Mouse (Mus musculus) lung, embryonic 15.5 days (tissue): ENCODE results near the gene Pld1. TPM values are rescaled to one million over a fixed set of nuclear protein-coding genes. Genes with fewer than 3 reads are reported as not detected.

ENCODE experiments used
- ATAC-seq: fragments of 200-750 bp; cut with Nextera tagmentation; 2 replicates; pipeline ENCODE4 v1.8.0; 2017; ENCODE audit warnings: moderate number of reproducible peaks, borderline replicate concordance; ENCODE audit not compliant: low FRiP score, low TSS enrichment; ENCODE audit errors: extremely low read depth
- H3K27ac ChIP-seq: fragments of 300-500 bp; sonication (generic); 2 replicates; pipeline ENCODE4 v1.5.1; 2015; ENCODE audit warnings: moderate library complexity, mild to moderate bottlenecking, inconsistent platforms
- H3K27me3 ChIP-seq: fragments of 300-500 bp; sonication (generic); 2 replicates; pipeline ENCODE4 v1.6.1; 2015; ENCODE audit warnings: inconsistent platforms
- H3K36me3 ChIP-seq: fragments of 300-500 bp; sonication (generic); 2 replicates; pipeline ENCODE4 v1.6.1; 2015; ENCODE audit warnings: inconsistent platforms
- H3K4me1 ChIP-seq: fragments of 300-500 bp; sonication (generic); 2 replicates; pipeline ENCODE4 v1.6.1; 2015; ENCODE audit warnings: inconsistent platforms
- H3K4me2 ChIP-seq: fragments of 300-500 bp; sonication (generic); 2 replicates; pipeline ENCODE4 v1.6.1; 2015; ENCODE audit warnings: inconsistent platforms, mild to moderate bottlenecking, moderate library complexity
- H3K4me3 ChIP-seq: fragments of 300-500 bp; sonication (generic); 2 replicates; pipeline ENCODE4 v1.5.1; 2015; ENCODE audit warnings: mild to moderate bottlenecking, inconsistent platforms
- H3K9ac ChIP-seq: fragments of 300-500 bp; sonication (generic); 2 replicates; pipeline ENCODE4 v1.6.1; 2015; ENCODE audit warnings: inconsistent platforms
- H3K9me3 ChIP-seq: fragments of 300-500 bp; sonication (generic); 2 replicates; pipeline ENCODE4 v1.6.1; 2016; ENCODE audit warnings: inconsistent platforms
- WGBS: fragments of 180-500 bp; shearing (Covaris S2); methylation state at CpG from one replicate; pipeline ENCODE4 v1.1.7; 2015; 5-methylcytosine and 5-hydroxymethylcytosine counted together
- polyA plus RNA-seq: library from polyadenylated mRNA; unstranded; fragments of >200 nt; fragmentation: Nextera tagmentation; extraction: Ambion mirVana; gene quantifications from 2 replicates; pipeline ENCODE4 v1.2.1, GENCODE M21; 2015

The Pld1 gene
- polyA plus RNA-seq, 1 experiment from 2014 or later, result 9.0 TPM

GRCm38 (mm10) chr3:28033898-28034297 lies 95.4 kb downstream of the Pld1 start:
- H3K27ac ChIP-seq, result no peak overlapping the region
- no peaks in the 10 kb centered on the region for H3K9me3 ChIP-seq
- no peak overlapping the region for H3K4me2 ChIP-seq
- 85% methylated on average over 3 of the region's 3 CpGs for WGBS
- H3K9ac ChIP-seq, result no peak overlapping the region
- no peak for ATAC-seq
- H3K27me3 ChIP-seq, result no peaks in the 10 kb centered on the region
- H3K4me1 ChIP-seq, result 0 out of 2 replicates have a peak, but pooled peaks cover 14% of the 10 kb centered on the region
- no peak overlapping the region for H3K4me3 ChIP-seq
- H3K36me3 ChIP-seq, result no peaks in the 10 kb centered on the region

GRCm38 (mm10) chr3:28034707-28035333 lies 96.3 kb downstream of the Pld1 start:
- no peak overlapping the region for H3K27ac ChIP-seq
- H3K4me2 ChIP-seq, result no peak overlapping the region
- no peaks in the 10 kb centered on the region for H3K36me3 ChIP-seq
- H3K9ac ChIP-seq, result no peak overlapping the region
- WGBS, result 65% methylated on average over 5 of the region's 5 CpGs
- no peak overlapping the region for H3K4me3 ChIP-seq
- H3K9me3 ChIP-seq, result no peaks in the 10 kb centered on the region
- H3K27me3 ChIP-seq, result no peaks in the 10 kb centered on the region
- H3K4me1 ChIP-seq, result peaks cover 14% of the 10 kb centered on the region; the same call in 1 of the 2 replicates
- no peak for ATAC-seq

GRCm38 (mm10) chr3:28037320-28037932 lies 98.9 kb downstream of the Pld1 start:
- WGBS, result 55% methylated on average over 8 of the region's 8 CpGs
- ATAC-seq, result no peak

GRCm38 (mm10) chr3:28038106-28038505 lies 99.6 kb downstream of the Pld1 start:
- H3K4me2 ChIP-seq, result no peak overlapping the region
- H3K9me3 ChIP-seq, result no peaks in the 10 kb centered on the region
- H3K27me3 ChIP-seq, result no peaks in the 10 kb centered on the region
- ATAC-seq, result no peak
- H3K4me3 ChIP-seq, result no peak overlapping the region
- peaks cover 7% of the 10 kb centered on the region; the same call in 1 of the 2 replicates for H3K4me1 ChIP-seq
- peaks cover 4% of the 10 kb centered on the region; the same call in 1 of the 2 replicates for H3K36me3 ChIP-seq
- WGBS, result 47% methylated on average over 2 of the region's 2 CpGs
- H3K27ac ChIP-seq, result 0 out of 2 replicates have a peak overlapping the region, but pooled peaks have one; percentile 0
- no peak overlapping the region for H3K9ac ChIP-seq

More at GRCm38 (mm10) chr3:28037320-28037932, 98.9 kb downstream of the Pld1 start:
- Histone ChIP-seq H3K27ac (no peak overlapping the region), H3K9me3 (no peaks in the 10 kb centered on the region), H3K4me1 (peaks cover 7% of the 10 kb centered on the region; the same call in 1 of the 2 replicates), H3K27me3 (no peaks in the 10 kb centered on the region), H3K4me2 (no peak overlapping the region), H3K4me3 (no peak overlapping the region), H3K9ac (no peak overlapping the region), H3K36me3 (peaks cover 4% of the 10 kb centered on the region; the same call in 1 of the 2 replicates)

GRCm38 (mm10) chr3:28039760-28040159 lies 101.3 kb downstream of the Pld1 start:
- H3K9ac ChIP-seq, result no peak overlapping the region
- H3K27me3 ChIP-seq, result no peaks in the 10 kb centered on the region
- no peak overlapping the region for H3K4me3 ChIP-seq
- ATAC-seq, result no peak
- no peak overlapping the region for H3K27ac ChIP-seq
- WGBS, result 18% methylated on average over 1 of the region's 1 CpGs
- peaks cover 4% of the 10 kb centered on the region; the same call in 1 of the 2 replicates for H3K36me3 ChIP-seq
- no peak overlapping the region for H3K4me2 ChIP-seq
- peaks cover 7% of the 10 kb centered on the region; the same call in 1 of the 2 replicates for H3K4me1 ChIP-seq
- no peaks in the 10 kb centered on the region for H3K9me3 ChIP-seq

GRCm38 (mm10) chr3:28041236-28041635 lies 102.7 kb downstream of the Pld1 start:
- H3K9me3 ChIP-seq, result no peaks in the 10 kb centered on the region
- peaks cover 3% of the 10 kb centered on the region; the same call in 1 of the 2 replicates for H3K4me1 ChIP-seq
- H3K4me2 ChIP-seq, result no peak overlapping the region
- no peak overlapping the region for H3K9ac ChIP-seq
- peaks cover 4% of the 10 kb centered on the region; the same call in 1 of the 2 replicates for H3K36me3 ChIP-seq
- no peak overlapping the region for H3K4me3 ChIP-seq
- H3K27ac ChIP-seq, result no peak overlapping the region
- ATAC-seq, result no peak
- WGBS, result 86% methylated on average over 8 of the region's 8 CpGs
- no peaks in the 10 kb centered on the region for H3K27me3 ChIP-seq

GRCm38 (mm10) chr3:28042366-28042765 lies 103.9 kb downstream of the Pld1 start:
- 91% methylated on average over 4 of the region's 4 CpGs for WGBS
- no peaks in the 10 kb centered on the region for H3K9me3 ChIP-seq
- no peak for ATAC-seq

GRCm38 (mm10) chr3:28047599-28047998 lies 109.1 kb downstream of the Pld1 start:
- no peak overlapping the region for H3K27ac ChIP-seq

More at GRCm38 (mm10) chr3:28042366-28042765, 103.9 kb downstream of the Pld1 start:
- Histone ChIP-seq H3K36me3 (peaks cover 4% of the 10 kb centered on the region; the same call in 1 of the 2 replicates), H3K4me3 (no peak overlapping the region), H3K27me3 (no peaks in the 10 kb centered on the region), H3K27ac (no peak overlapping the region), H3K9ac (no peak overlapping the region), H3K4me2 (no peak overlapping the region), H3K4me1 (peaks cover under 1% of the 10 kb centered on the region; the same call in 1 of the 2 replicates)

GRCm38 (mm10) chr3:28049526-28049925 lies 111.0 kb downstream of the Pld1 start:
- no peaks in the 10 kb centered on the region for H3K9me3 ChIP-seq
- H3K4me2 ChIP-seq, result no peak overlapping the region
- no peaks in the 10 kb centered on the region for H3K27me3 ChIP-seq
- ATAC-seq, result peak; percentile 70; the same call in 1 of the 2 replicates
- no peak overlapping the region for H3K4me3 ChIP-seq
- no peak overlapping the region for H3K27ac ChIP-seq
- H3K36me3 ChIP-seq, result no peaks in the 10 kb centered on the region; the same call in 1 of the 2 replicates
- no peaks in the 10 kb centered on the region for H3K4me1 ChIP-seq
- 57% methylated on average over 2 of the region's 2 CpGs for WGBS
- H3K9ac ChIP-seq, result no peak overlapping the region

More at GRCm38 (mm10) chr3:28047599-28047998, 109.1 kb downstream of the Pld1 start:
- ATAC-seq, result no peak
- 78% methylated on average over 5 of the region's 5 CpGs for WGBS
- Histone ChIP-seq H3K27me3 (no peaks in the 10 kb centered on the region), H3K4me1 (no peaks in the 10 kb centered on the region), H3K36me3 (no peaks in the 10 kb centered on the region; the same call in 1 of the 2 replicates), H3K4me2 (no peak overlapping the region), H3K9me3 (no peaks in the 10 kb centered on the region), H3K9ac (no peak overlapping the region), H3K4me3 (no peak overlapping the region)

GRCm38 (mm10) chr3:28053076-28053475 lies 114.6 kb downstream of the Pld1 start:
- ATAC-seq, result no peak
- H3K27me3 ChIP-seq, result no peaks in the 10 kb centered on the region
- H3K4me3 ChIP-seq, result no peak overlapping the region
- H3K9ac ChIP-seq, result no peak overlapping the region
- no peaks in the 10 kb centered on the region for H3K4me1 ChIP-seq
- no peaks in the 10 kb centered on the region; the same call in 1 of the 2 replicates for H3K36me3 ChIP-seq
- no peak overlapping the region for H3K4me2 ChIP-seq
- H3K9me3 ChIP-seq, result no peaks in the 10 kb centered on the region
- no peak overlapping the region for H3K27ac ChIP-seq
- WGBS, result 82% methylated on average over 4 of the region's 4 CpGs

- WGBS, result 87% methylated on average over 4 of the region's 4 CpGs
- H3K27me3 ChIP-seq, result no peaks in the 10 kb centered on the region
- H3K4me3 ChIP-seq, result no peak overlapping the region
- H3K27ac ChIP-seq, result no peak overlapping the region
- H3K4me2 ChIP-seq, result no peak overlapping the region
- no peak overlapping the region for H3K9ac ChIP-seq
- no peak for ATAC-seq
- H3K4me1 ChIP-seq, result no peaks in the 10 kb centered on the region
- H3K9me3 ChIP-seq, result no peaks in the 10 kb centered on the region
- peaks cover 8% of the 10 kb centered on the region; the same call in 1 of the 2 replicates for H3K36me3 ChIP-seq
Observed at GRCm38 (mm10) chr3:28060713-28061112, 122.2 kb downstream of the Pld1 start.

GRCm38 (mm10) chr3:28061155-28061554 lies 122.7 kb downstream of the Pld1 start:
- no peak overlapping the region for H3K4me2 ChIP-seq
- no peaks in the 10 kb centered on the region for H3K4me1 ChIP-seq
- peaks cover 8% of the 10 kb centered on the region; the same call in 1 of the 2 replicates for H3K36me3 ChIP-seq
- ATAC-seq, result no peak
- H3K4me3 ChIP-seq, result no peak overlapping the region
- H3K9me3 ChIP-seq, result no peaks in the 10 kb centered on the region
- no peak overlapping the region for H3K27ac ChIP-seq
- H3K27me3 ChIP-seq, result no peaks in the 10 kb centered on the region
- H3K9ac ChIP-seq, result no peak overlapping the region
